Mouse (Mus musculus): ENCODE measurements around the gene Prok1. TPM values are rescaled to one million over a fixed set of nuclear protein-coding genes. Genes with fewer than 3 reads are reported as not detected.
A peak's percentile ranks its signal among the peaks of the same experiment; 100 is the strongest.

The Prok1 gene
- total RNA-seq (2014; rRNA removed) (0.69 TPM in 1 of 2 replicates, not detected in the other), polyA plus RNA-seq (2015; fragmentation: Nextera tagmentation; extraction: Ambion mirVana) (0.15 TPM in 1 of 2 replicates, not detected in the other)

- ATAC-seq (no peak), DNase-seq (no peak)
- Histone ChIP-seq H3K9ac (no peak within 1 kb of the TSS), H3K9me3 (ENCODE audit: low read length) (no peaks in the 10 kb centered on the region), H3K27ac (ENCODE audit: low read depth, low read length) (no peak within 1 kb of the TSS), H3K4me3 (ENCODE audit: low read depth, low read length) (no peak within 1 kb of the TSS), H3K4me1 (ENCODE audit: insufficient read depth) (peaks cover 3% of the 10 kb centered on the region; the same call in 1 of the 2 replicates), H3K4me2 (ENCODE audit: low read depth) (no peak within 1 kb of the TSS), H3K27me3 (ENCODE audit: insufficient read depth, low read length) (no peaks in the 10 kb centered on the region), H3K36me3 (ENCODE audit: insufficient read depth) (no peaks in the 10 kb centered on the region)
- 92% methylated on average over 9 of the region's 9 CpGs for WGBS
- no peak for TF ChIP-seq CTCF (IDR thresholded peaks at IDR 0.05; ENCODE audit: low read depth)
Observed at GRCm38 (mm10) chr3:107239607-107240006, at the start of gene Prok1. Gene Prok1 (minus strand): TSS chr3:107239707.

- DNase-seq (no peak), ATAC-seq (no peak)
- Histone ChIP-seq H3K27ac (ENCODE audit: low read depth, low read length) (no peak overlapping the region), H3K36me3 (ENCODE audit: insufficient read depth) (peaks cover 20% of the 10 kb centered on the region), H3K9ac (no peak overlapping the region), H3K4me3 (ENCODE audit: low read depth, low read length) (no peak overlapping the region), H3K4me2 (ENCODE audit: low read depth) (no peak overlapping the region), H3K27me3 (ENCODE audit: insufficient read depth, low read length) (no peaks in the 10 kb centered on the region), H3K4me1 (ENCODE audit: insufficient read depth) (no peaks in the 10 kb centered on the region), H3K9me3 (ENCODE audit: low read length) (no peaks in the 10 kb centered on the region)
- TF ChIP-seq CTCF (IDR thresholded peaks at IDR 0.05; ENCODE audit: low read depth): no peak
Observed at GRCm38 (mm10) chr3:107287346-107287745, 47.8 kb upstream of the Prok1 start.

- Histone ChIP-seq H3K4me2 (ENCODE audit: low read depth) (no peak overlapping the region), H3K4me1 (ENCODE audit: insufficient read depth) (no peaks in the 10 kb centered on the region), H3K27ac (ENCODE audit: low read depth, low read length) (no peak overlapping the region), H3K4me3 (ENCODE audit: low read depth, low read length) (no peak overlapping the region), H3K9me3 (ENCODE audit: low read length) (no peaks in the 10 kb centered on the region), H3K9ac (no peak overlapping the region), H3K36me3 (ENCODE audit: insufficient read depth) (peaks cover 23% of the 10 kb centered on the region), H3K27me3 (ENCODE audit: insufficient read depth, low read length) (no peaks in the 10 kb centered on the region)
- ATAC-seq (no peak), DNase-seq (no peak)
- TF ChIP-seq CTCF (IDR thresholded peaks at IDR 0.05; ENCODE audit: low read depth): no peak
- WGBS: 88% methylated on average over 2 of the region's 2 CpGs
Observed at GRCm38 (mm10) chr3:107286123-107286522, 46.6 kb upstream of the Prok1 start.

- no peak within 1 kb of the TSS for H3K27ac ChIP-seq (ENCODE audit: low read depth, low read length)
- ATAC-seq: peak; percentile 93
Observed at GRCm38 (mm10) chr3:107278479-107279269, 39.2 kb upstream of the Prok1 start, which contains the start of gene Lamtor5. Gene Lamtor5 (plus strand): TSS chr3:107278858.

GRCm38 (mm10) chr3:107276626-107277025, 37.1 kb upstream of the Prok1 start:
- no peak overlapping the region for H3K9ac ChIP-seq
- H3K36me3 ChIP-seq (ENCODE audit: insufficient read depth): no peaks in the 10 kb centered on the region
- DNase-seq: no peak
- no peak overlapping the region for H3K4me3 ChIP-seq (ENCODE audit: low read depth, low read length)
- no peak overlapping the region for H3K4me2 ChIP-seq (ENCODE audit: low read depth)
- 88% methylated on average over 3 of the region's 3 CpGs for WGBS
- no peak overlapping the region for H3K27ac ChIP-seq (ENCODE audit: low read depth, low read length)
- no peak for TF ChIP-seq CTCF (IDR thresholded peaks at IDR 0.05; ENCODE audit: low read depth)
- H3K4me1 ChIP-seq (ENCODE audit: insufficient read depth): peaks cover 4% of the 10 kb centered on the region; the same call in 1 of the 2 replicates
- no peak for ATAC-seq
- no peaks in the 10 kb centered on the region for H3K9me3 ChIP-seq (ENCODE audit: low read length)
- H3K27me3 ChIP-seq (ENCODE audit: insufficient read depth, low read length): no peaks in the 10 kb centered on the region; the same call in 1 of the 2 replicates

More at GRCm38 (mm10) chr3:107278479-107279269, 39.2 kb upstream of the Prok1 start, which contains the start of gene Lamtor5:
- peaks cover 4% of the 10 kb centered on the region; the same call in 1 of the 2 replicates for H3K4me1 ChIP-seq (ENCODE audit: insufficient read depth)
- H3K27me3 ChIP-seq (ENCODE audit: insufficient read depth, low read length): no peaks in the 10 kb centered on the region; the same call in 1 of the 2 replicates
- 3% methylated on average over 43 of the region's 43 CpGs for WGBS
- peak within 1 kb of the TSS; percentile 67 for H3K9ac ChIP-seq
- H3K36me3 ChIP-seq (ENCODE audit: insufficient read depth): peaks cover 8% of the 10 kb centered on the region
- H3K4me2 ChIP-seq (ENCODE audit: low read depth): peak within 1 kb of the TSS; percentile 67
- H3K9me3 ChIP-seq (ENCODE audit: low read length): no peaks in the 10 kb centered on the region
- H3K4me3 ChIP-seq (ENCODE audit: low read depth, low read length): peak within 1 kb of the TSS; percentile 73
- DNase-seq: peak; percentile 93
- TF ChIP-seq CTCF (IDR thresholded peaks at IDR 0.05; ENCODE audit: low read depth): no peak

GRCm38 (mm10) chr3:107275996-107276395, 36.5 kb upstream of the Prok1 start:
- Histone ChIP-seq H3K4me1 (ENCODE audit: insufficient read depth) (peaks cover 4% of the 10 kb centered on the region; the same call in 1 of the 2 replicates), H3K36me3 (ENCODE audit: insufficient read depth) (no peaks in the 10 kb centered on the region), H3K4me3 (ENCODE audit: low read depth, low read length) (no peak overlapping the region), H3K9ac (no peak overlapping the region), H3K4me2 (ENCODE audit: low read depth) (no peak overlapping the region), H3K27ac (ENCODE audit: low read depth, low read length) (no peak overlapping the region), H3K27me3 (ENCODE audit: insufficient read depth, low read length) (no peaks in the 10 kb centered on the region; the same call in 1 of the 2 replicates), H3K9me3 (ENCODE audit: low read length) (no peaks in the 10 kb centered on the region)
- DNase-seq (no peak), ATAC-seq (no peak)
- peak; percentile 36; the same call in 1 of the 2 replicates for TF ChIP-seq CTCF (IDR thresholded peaks at IDR 0.05; ENCODE audit: low read depth)
- 59% methylated on average over 4 of the region's 4 CpGs for WGBS

- no peak for DNase-seq
- H3K4me2 ChIP-seq (ENCODE audit: low read depth): no peak overlapping the region
- no peak for ATAC-seq
- H3K27ac ChIP-seq (ENCODE audit: low read depth, low read length): no peak overlapping the region
- no peaks in the 10 kb centered on the region for H3K9me3 ChIP-seq (ENCODE audit: low read length)
- H3K4me1 ChIP-seq (ENCODE audit: insufficient read depth): peaks cover 4% of the 10 kb centered on the region; the same call in 1 of the 2 replicates
- WGBS: 66% methylated on average over 5 of the region's 5 CpGs
- no peak for TF ChIP-seq CTCF (IDR thresholded peaks at IDR 0.05; ENCODE audit: low read depth)
- no peak overlapping the region for H3K9ac ChIP-seq
- no peaks in the 10 kb centered on the region for H3K36me3 ChIP-seq (ENCODE audit: insufficient read depth)
- H3K27me3 ChIP-seq (ENCODE audit: insufficient read depth, low read length): no peaks in the 10 kb centered on the region; the same call in 1 of the 2 replicates
- no peak overlapping the region for H3K4me3 ChIP-seq (ENCODE audit: low read depth, low read length)
Observed at GRCm38 (mm10) chr3:107275351-107275750, 35.8 kb upstream of the Prok1 start.

All from forebrain, postnatal 0 days (tissue).